Mouse (Mus musculus) adrenal gland, postnatal 14 days (tissue): ENCODE results near the gene Minos1. TPM values are rescaled to one million over a fixed set of nuclear protein-coding genes. Genes with fewer than 3 reads are reported as not detected.
A peak's percentile ranks its signal among the peaks of the same experiment; 100 is the strongest.

Experiments
- DNase-seq: peaks from one replicate; pipeline ENCODE4 v3.0.0; 2021; ENCODE audit warnings: mixed read lengths
- total RNA-seq: library from RNA; stranded (reverse); gene quantifications from 2 replicates; pipeline ENCODE4 v1.2.3, GENCODE M21; 2021

Minos1 gene
- total RNA-seq, 1 experiment from 2014 or later = 480 TPM

DNA sequence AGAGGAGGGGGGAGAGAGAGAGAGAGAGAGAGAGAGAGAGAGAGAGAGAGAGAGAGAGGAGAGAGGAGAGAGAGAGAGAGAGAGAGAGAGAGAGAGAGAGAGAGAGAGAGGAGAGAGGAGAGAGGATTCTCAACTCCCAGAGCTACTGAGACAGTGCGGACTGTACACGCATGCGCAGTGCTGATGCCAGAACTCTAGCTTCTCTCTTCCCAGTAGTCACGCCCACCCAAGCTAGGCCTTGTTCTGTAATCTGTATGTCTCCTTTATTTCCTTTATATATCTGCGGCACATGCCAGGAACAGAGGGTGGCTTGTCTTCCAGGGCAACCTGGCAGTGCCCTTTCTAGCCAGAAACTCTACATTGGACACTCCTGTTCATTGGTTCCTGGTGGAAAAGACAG lies 66.1 kb downstream of the Minos1 start:
- no peak for DNase-seq

DNA sequence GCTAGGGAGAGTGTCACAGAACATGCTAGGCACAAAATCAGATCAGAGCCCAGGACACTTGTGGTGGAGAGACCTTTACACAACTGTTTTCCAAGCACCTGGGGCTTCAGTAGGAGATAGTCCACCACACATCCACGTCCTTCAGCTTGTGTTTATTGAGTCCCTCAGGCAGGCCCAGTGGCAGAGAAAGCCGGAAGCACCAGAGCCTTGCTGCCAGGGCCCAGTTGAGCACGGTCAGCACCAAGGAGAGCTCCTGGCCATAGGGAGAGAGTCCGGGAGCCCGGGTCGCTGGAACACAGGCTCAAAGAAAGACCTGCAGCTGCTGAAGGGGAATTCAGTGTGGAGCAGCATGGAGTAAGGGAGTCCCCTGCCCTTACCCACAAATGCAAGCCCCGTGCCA lies 71.3 kb downstream of the Minos1 start:
- DNase-seq = peak; percentile 86

DNA sequence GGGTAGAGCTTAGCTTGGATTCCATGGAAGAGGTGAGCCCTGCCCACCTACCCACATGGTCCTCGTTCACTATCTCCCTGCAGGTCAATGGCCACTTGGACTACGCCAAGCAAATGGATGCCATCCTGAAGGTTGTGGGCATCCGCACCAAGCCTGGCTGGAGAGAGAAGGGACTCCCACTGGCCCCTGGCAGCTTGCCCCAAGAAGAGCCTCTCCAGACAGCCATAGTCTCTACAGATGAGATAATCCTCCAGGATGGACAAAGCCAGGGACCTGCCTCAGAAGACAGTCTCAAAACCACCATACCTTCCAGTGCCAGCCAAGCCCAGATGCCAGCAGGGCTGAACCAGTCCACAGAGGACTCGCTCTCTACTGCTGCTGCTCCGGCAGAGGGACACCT lies 72.9 kb downstream of the Minos1 start:
- no peak for DNase-seq

DNA sequence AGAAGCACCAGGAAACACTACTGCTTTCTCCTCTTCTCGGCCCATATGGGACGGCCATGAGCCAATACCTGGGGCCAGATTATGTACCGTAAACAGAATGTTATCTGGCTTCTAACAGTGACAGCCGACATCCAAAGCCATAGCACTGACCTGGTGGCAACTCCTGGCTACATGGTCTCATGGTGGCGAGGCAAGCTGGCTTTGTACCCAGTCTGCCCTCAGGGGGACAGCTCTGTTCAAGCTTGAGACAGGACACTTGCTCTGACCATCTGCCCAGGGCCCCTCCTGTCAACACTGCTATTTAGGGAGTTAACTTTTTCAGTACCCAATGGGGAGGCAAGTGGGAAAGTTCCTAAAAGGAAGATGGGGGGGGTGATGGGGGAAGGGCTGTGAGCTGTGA lies 73.6 kb downstream of the Minos1 start:
- DNase-seq = no peak

DNA sequence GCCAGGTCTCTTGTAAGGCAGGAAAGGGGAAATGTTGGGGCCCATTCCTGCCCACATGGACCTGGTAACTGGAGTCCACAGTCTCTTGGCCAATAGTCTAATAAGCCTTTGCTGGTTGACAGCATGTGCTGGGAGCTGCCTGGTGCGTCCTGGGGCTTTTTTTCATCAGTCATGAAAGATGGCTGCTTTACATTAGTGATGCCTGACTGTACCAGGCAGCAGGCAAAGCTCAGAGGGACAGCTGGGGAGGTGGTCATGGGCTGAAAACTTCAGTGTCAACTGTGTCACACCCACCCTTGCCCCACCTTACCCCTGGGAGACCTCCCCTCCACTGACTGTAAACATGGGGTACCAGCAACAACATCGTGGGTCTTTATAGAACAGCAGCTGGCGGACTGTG lies 75.2 kb downstream of the Minos1 start:
- DNase-seq = no peak

DNA sequence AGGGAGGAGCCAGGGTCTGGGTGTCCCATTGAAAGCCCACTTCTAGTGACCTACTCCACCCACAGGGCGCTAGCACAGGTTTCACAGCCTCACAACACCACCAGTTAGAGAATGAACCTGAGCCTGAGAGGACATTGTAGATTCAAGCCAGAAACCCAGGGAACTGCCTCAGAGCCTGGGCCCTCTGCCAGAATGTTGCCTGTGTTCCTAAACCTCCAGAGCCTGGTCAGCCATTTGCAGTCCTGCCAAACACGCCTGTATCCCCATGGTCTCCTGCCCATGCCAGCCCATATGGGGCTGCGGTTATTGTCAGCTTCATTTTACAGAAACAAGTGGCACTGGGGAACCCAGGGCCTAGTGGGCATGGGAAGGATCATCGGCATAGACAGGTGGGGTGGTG lies 75.6 kb downstream of the Minos1 start:
- peak; percentile 69 for DNase-seq

DNA sequence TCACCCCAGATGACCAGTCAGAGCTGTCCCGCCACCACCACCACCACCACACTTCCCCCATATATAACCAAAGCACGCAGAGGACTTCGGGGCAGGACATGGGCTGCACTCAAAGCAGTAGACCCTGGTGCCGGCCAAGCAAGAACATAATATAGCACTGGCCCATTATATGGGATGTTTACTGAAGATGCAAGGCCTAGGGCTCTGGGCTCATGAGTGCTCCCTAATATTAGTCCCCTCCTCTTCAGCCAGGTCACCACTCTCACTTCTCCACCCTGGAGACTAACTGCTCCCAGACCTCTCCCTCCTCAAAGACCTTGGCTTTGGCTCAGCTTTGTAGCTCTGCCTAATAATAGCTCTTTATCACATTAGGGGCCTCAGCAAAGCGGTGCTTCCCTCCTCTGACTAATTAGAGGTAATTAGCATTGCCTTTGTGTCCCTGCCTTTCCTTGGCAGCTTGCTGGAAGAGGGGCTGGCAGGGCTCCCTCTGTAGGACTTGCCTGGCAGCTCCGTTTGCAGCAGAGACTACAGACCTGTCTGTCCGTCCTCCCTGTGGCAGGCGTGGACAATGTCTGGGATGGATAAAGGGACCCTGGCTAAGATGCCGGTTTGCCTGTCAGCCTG lies 76.5 kb downstream of the Minos1 start:
- DNase-seq = peak; percentile 31

DNA sequence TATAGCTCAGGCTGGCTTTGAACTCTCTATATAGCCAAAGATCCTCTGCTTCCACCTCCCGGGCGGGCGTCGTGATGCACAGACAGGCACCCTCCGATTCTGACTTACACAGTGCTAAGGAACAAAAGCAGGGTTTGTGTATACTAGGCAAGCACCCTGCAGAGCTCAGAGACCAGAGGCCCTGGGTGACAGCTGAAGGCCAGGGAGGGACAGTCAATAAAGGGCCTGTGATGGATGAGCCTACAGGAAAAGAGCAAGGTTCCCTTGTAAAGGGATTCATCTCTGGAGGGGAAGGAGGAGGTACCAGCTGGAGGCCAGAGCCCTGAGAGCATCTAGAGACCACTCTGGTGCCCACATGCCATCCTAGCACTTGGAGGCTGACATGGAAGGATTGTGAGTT lies 77.5 kb downstream of the Minos1 start:
- peak; percentile 61 for DNase-seq

DNA sequence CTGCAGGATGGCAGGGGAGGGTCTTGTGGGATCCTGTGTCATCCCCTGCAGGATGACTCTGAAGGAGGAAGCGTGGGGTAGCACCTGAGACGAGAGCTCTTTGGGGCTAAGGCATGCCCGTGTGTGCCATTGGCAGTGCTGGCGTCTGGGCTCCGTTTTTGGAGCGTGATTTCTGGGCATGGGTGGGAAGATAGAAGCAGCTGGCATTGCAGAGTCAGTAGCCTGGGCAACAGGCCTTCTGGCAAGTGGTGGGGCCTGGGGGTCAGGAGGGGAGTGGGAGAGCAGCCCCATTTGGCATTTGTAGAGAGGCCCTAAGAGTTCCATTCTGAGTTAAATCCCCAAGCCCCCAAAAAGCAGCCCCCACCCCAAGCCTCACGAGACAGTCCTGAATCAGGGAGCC lies 78.1 kb downstream of the Minos1 start:
- DNase-seq = no peak

Other genes starting within 250 kb of the Minos1 start
- 11.0 and 12.1 TPM in 2 replicates for gene Otud3, start 217.2 kb downstream of the Minos1 start, total RNA-seq
- not detected in 2 replicates for gene Rnf186, start 164.0 kb downstream of the Minos1 start, total RNA-seq
- gene Tmco4, start 158.2 kb downstream of the Minos1 start, total RNA-seq = 14.0 and 15.8 TPM in 2 replicates
- 0.15 TPM in 1 of 2 replicates, not detected in the other for gene Htr6, start 55.5 kb downstream of the Minos1 start, total RNA-seq
- 33.7 and 39.8 TPM in 2 replicates for gene Nbl1, start 38.1 kb downstream of the Minos1 start, total RNA-seq
- gene Capzb, start 61.8 kb upstream of the Minos1 start, total RNA-seq = 316 and 319 TPM in 2 replicates
- 7.5 and 10.0 TPM in 2 replicates for gene Pqlc2, start 179.6 kb upstream of the Minos1 start, total RNA-seq
- gene Akr7a5, start 179.6 kb upstream of the Minos1 start, total RNA-seq = 61.0 and 62.5 TPM in 2 replicates
- 55.0 and 64.9 TPM in 2 replicates for gene Mrto4, start 221.5 kb upstream of the Minos1 start, total RNA-seq
- gene Emc1, start 221.5 kb upstream of the Minos1 start, total RNA-seq = 41.2 and 43.1 TPM in 2 replicates
- 124 and 133 TPM in 2 replicates for gene Ubr4, start 221.5 kb upstream of the Minos1 start, total RNA-seq